Mouse (Mus musculus) CD4-positive, CD25-positive, alpha-beta regulatory T cell, adult 2 months (primary cell): ENCODE data around the gene Olfr281.

ENCODE experiments used
- DNase-seq: peaks from one replicate; pipeline ENCODE4 v3.0.0-alpha.2; 2012; ENCODE audit warnings: low read depth, low spot score

Gene Olfr281

GRCm38 (mm10) chr15:98483907-98484886 lies 31.8 kb downstream of the Olfr281 start:
- DNase-seq: peak; percentile 26

- peak; percentile 39 for DNase-seq
Measured at GRCm38 (mm10) chr15:98486433-98487021, 34.1 kb downstream of the Olfr281 start.

GRCm38 (mm10) chr15:98491332-98491731 lies 38.9 kb downstream of the Olfr281 start:
- DNase-seq: no peak

GRCm38 (mm10) chr15:98492102-98492501 lies 39.7 kb downstream of the Olfr281 start, which contains the start of gene Olfr279:
Olfr279 (plus strand) TSS chr15:98492402.
- DNase-seq: no peak

GRCm38 (mm10) chr15:98497631-98498030 lies 45.2 kb downstream of the Olfr281 start:
- no peak for DNase-seq

GRCm38 (mm10) chr15:98503317-98503716 lies 50.9 kb downstream of the Olfr281 start:
- DNase-seq: no peak

- DNase-seq: peak; percentile 87
Measured at GRCm38 (mm10) chr15:98504514-98504913, 52.1 kb downstream of the Olfr281 start.

GRCm38 (mm10) chr15:98506253-98506957 lies 54.0 kb downstream of the Olfr281 start:
- DNase-seq: peak; percentile 35

GRCm38 (mm10) chr15:98507321-98507720 lies 54.9 kb downstream of the Olfr281 start:
- DNase-seq: no peak

- no peak for DNase-seq
Measured at GRCm38 (mm10) chr15:98509387-98509786, 57.0 kb downstream of the Olfr281 start.
